ENCODE assay signal across 19 mouse cellular contexts in the genomic region with DNA sequence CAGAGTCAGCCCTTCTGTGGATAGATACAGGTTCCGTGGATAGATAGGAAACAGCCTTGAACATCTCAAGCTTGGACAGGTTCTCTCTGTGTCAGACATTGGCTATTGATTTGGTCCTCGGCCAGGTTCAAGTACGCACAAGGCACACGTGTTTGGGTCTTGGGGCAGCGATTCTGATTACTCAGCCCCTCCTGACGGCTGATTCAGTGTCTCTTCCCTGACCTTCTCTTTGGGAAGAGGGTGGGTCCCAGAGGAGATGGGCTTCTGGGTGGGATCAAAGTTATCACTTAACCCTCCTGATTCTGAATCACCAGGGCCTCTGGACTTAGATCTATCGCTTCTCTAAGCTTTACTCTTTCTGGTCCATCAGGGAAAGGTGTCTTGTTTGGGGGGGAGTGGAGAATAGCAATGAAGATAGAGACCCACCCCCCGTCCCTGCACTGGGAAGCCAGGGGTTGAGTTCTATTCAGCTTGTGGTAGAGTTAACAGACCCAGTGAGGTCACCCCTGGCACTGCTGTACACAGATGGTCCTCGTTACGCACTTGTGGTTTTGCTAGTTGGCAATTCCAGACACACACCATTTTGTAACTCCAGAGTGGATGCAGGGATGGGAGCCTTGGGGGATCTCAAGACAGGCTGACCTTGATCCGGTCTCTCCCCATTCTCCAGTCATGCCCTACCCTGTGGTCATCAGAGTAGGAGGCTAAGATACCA. TPM values are rescaled to one million over a fixed set of nuclear protein-coding genes. Genes with fewer than 3 reads are reported as not detected.
DNase-seq lines count a peak whose midpoint lies in the region; ATAC-seq and TF ChIP-seq lines count a peak whose summit lies in the region.
"Had no signal": no experiment of that assay in that cellular context is flagged by ENCODE, and none has a peak within 500 bp of the region (broad histone marks: within the 10 kb centered on the region; RNA-seq: fewer than 3 reads in every experiment).

No protein-coding gene starts in this region.

- DNase-seq in adrenal gland, postnatal 14 days, result peak; percentile 39
- no peak for DNase-seq in adrenal gland, adult 18-20 months (ENCODE audit: low spot score in 2 of 2)
- peak; percentile 35 for DNase-seq in limb, embryonic 14.5 days (ENCODE audit: low spot score)
- DNase-seq in limb, embryonic 10.5 days (ENCODE audit: low spot score), result no peak
- DNase-seq in right cerebral cortex, postnatal 36 days (ENCODE audit: low spot score in 2 of 2), result no peak
- DNase-seq in kidney, postnatal 4 days, result no peak
- DNase-seq: B cell, adult 2 months; cerebellum, postnatal 14 days; kidney, postnatal 36 days; layer of hippocampus, adult 9-11 months; thymus, postnatal 36 days had no signal

- peaks cover 4% of the 10 kb centered on the region; the same call in 1 of the 2 replicates for H3K4me1 ChIP-seq in limb, embryonic 14.5 days (ENCODE audit: control insufficient read depth, insufficient read depth, low read length)
- no peaks in the 10 kb centered on the region for H3K4me1 ChIP-seq in limb, embryonic 10.5 days
- peaks cover 12% of the 10 kb centered on the region for H3K4me1 ChIP-seq in embryonic facial prominence, embryonic 15.5 days
- H3K4me1 ChIP-seq: hindbrain, embryonic 13.5 days had no signal

- H3K27me3 ChIP-seq in limb, embryonic 14.5 days (ENCODE audit: control insufficient read depth, insufficient read depth, low read length), result no peaks in the 10 kb centered on the region
- no peaks in the 10 kb centered on the region for H3K27me3 ChIP-seq in limb, embryonic 10.5 days (ENCODE audit: low read depth, poor library complexity, severe bottlenecking)
- no peaks in the 10 kb centered on the region for H3K27me3 ChIP-seq in embryonic facial prominence, embryonic 15.5 days
- no peaks in the 10 kb centered on the region for H3K27me3 ChIP-seq in myocyte (ENCODE audit: control insufficient read depth, insufficient read depth, insufficient read length)
- H3K27me3 ChIP-seq: hindbrain, embryonic 13.5 days; limb, embryonic 12.5 days had no signal

- no peak overlapping the region for H3K9ac ChIP-seq in limb, embryonic 14.5 days (ENCODE audit: low read depth, low read length, severe bottlenecking)
- no peak overlapping the region for H3K9ac ChIP-seq in embryonic facial prominence, embryonic 15.5 days
- H3K9ac ChIP-seq: hindbrain, embryonic 13.5 days; limb, embryonic 12.5 days; liver, embryonic 14.5 days had no signal

- no peak overlapping the region for H3K27ac ChIP-seq in limb, embryonic 14.5 days (replicated peaks; ENCODE audit: low read depth, low read length)
- H3K27ac ChIP-seq in limb, embryonic 10.5 days, result no peak overlapping the region
- peak overlapping the region; percentile 2; the same call in 1 of the 2 replicates for H3K27ac ChIP-seq in embryonic facial prominence, embryonic 15.5 days (replicated peaks)
- H3K27ac ChIP-seq: hindbrain, embryonic 13.5 days; limb, embryonic 12.5 days; liver, embryonic 14.5 days had no signal

- H3ac ChIP-seq in myocyte (ENCODE audit: control insufficient read depth, insufficient read length), result no peak overlapping the region

- H3K36me3 ChIP-seq in limb, embryonic 14.5 days (ENCODE audit: control insufficient read depth, insufficient read depth, low read length), result peaks cover 93% of the 10 kb centered on the region
- H3K36me3 ChIP-seq in limb, embryonic 10.5 days, result peaks cover 99% of the 10 kb centered on the region
- peaks cover 70% of the 10 kb centered on the region for H3K36me3 ChIP-seq in embryonic facial prominence, embryonic 15.5 days
- no peaks in the 10 kb centered on the region for H3K36me3 ChIP-seq in myocyte (ENCODE audit: control insufficient read depth, insufficient read depth)

- WGBS in limb, embryonic 14.5 days, result 75% methylated on average over 11 of the region's 11 CpGs
- 86% methylated on average over 11 of the region's 11 CpGs for WGBS in limb, embryonic 10.5 days
- WGBS in embryonic facial prominence, embryonic 15.5 days, result 56% methylated on average over 11 of the region's 11 CpGs

- no peak overlapping the region for H3K4me3 ChIP-seq in limb, embryonic 14.5 days (replicated peaks; ENCODE audit: low read length)
- no peak overlapping the region for H3K4me3 ChIP-seq in limb, embryonic 10.5 days
- no peak overlapping the region for H3K4me3 ChIP-seq in embryonic facial prominence, embryonic 15.5 days (replicated peaks)
- H3K4me3 ChIP-seq in myocyte, result no peak overlapping the region
- H3K4me3 ChIP-seq: hindbrain, embryonic 13.5 days; limb, embryonic 12.5 days had no signal

- no peak overlapping the region for H3K4me2 ChIP-seq in limb, embryonic 14.5 days (replicated peaks; ENCODE audit: low read depth, low read length, severe bottlenecking)
- no peak overlapping the region for H3K4me2 ChIP-seq in embryonic facial prominence, embryonic 15.5 days (replicated peaks)
- peak overlapping the region; percentile 53 for H3K4me2 ChIP-seq in myocyte (ENCODE audit: low read depth)
- H3K4me2 ChIP-seq: heart, embryonic 11.5 days; hindbrain, embryonic 13.5 days; limb, embryonic 12.5 days; midbrain, embryonic 11.5 days had no signal

- H3K79me2 ChIP-seq in myocyte (ENCODE audit: control insufficient read depth, insufficient read depth), result no peaks in the 10 kb centered on the region

- no peak for TF ChIP-seq POLR2A in limb, embryonic 14.5 days (IDR thresholded peaks at IDR 0.05; ENCODE audit: borderline replicate concordance, extremely low read depth, insufficient read depth, insufficient read length)
- TF ChIP-seq POLR2A in myocyte (IDR thresholded peaks at IDR 0.05; ENCODE audit: insufficient read length, low read depth), result no peak

- ATAC-seq in limb, embryonic 14.5 days (ENCODE audit: low FRiP score, low read depth), result no peak
- peak; percentile 74 for ATAC-seq in embryonic facial prominence, embryonic 15.5 days (ENCODE audit: insufficient number of reproducible peaks, low FRiP score, low TSS enrichment, low read depth)
- ATAC-seq: forebrain, embryonic 16.5 days had no signal

- H3K9me3 ChIP-seq in limb, embryonic 14.5 days (ENCODE audit: control insufficient read depth, low read length), result no peaks in the 10 kb centered on the region
- H3K9me3 ChIP-seq in limb, embryonic 10.5 days (replicated peaks), result no peaks in the 10 kb centered on the region
- no peaks in the 10 kb centered on the region for H3K9me3 ChIP-seq in embryonic facial prominence, embryonic 15.5 days (replicated peaks)
- H3K9me3 ChIP-seq: hindbrain, embryonic 13.5 days; limb, embryonic 12.5 days had no signal

TF ChIP-seq in myocyte, 11 proteins besides CTCF, POLR2A, EP300 and RAD21:
- TF ChIP-seq SRF (IDR thresholded peaks at IDR 0.05; ENCODE audit: control insufficient read depth, insufficient read length, low read depth) (no peak), E2F4 (IDR thresholded peaks at IDR 0.05; ENCODE audit: insufficient read depth) (no peak), USF1 (IDR thresholded peaks at IDR 0.05; ENCODE audit: low read depth) (no peak), MYOG (IDR thresholded peaks at IDR 0.05; ENCODE audit: control insufficient read depth in 1 of 3, insufficient read depth in 1 of 3, insufficient read length in 2 of 3, low read depth in 2 of 3) (no peak), POLR2AphosphoS2 (IDR thresholded peaks at IDR 0.05; ENCODE audit: insufficient read length, low read depth) (no peak), MYOD1 (IDR thresholded peaks at IDR 0.05; ENCODE audit: control insufficient read depth in 1 of 3, insufficient read length in 2 of 3, low read depth in 2 of 3) (no peak), TCF12 (IDR thresholded peaks at IDR 0.05; ENCODE audit: insufficient read depth, poor library complexity, severe bottlenecking) (no peak), MAX (IDR thresholded peaks at IDR 0.05; ENCODE audit: low read depth) (no peak), TCF3 (IDR thresholded peaks at IDR 0.05; ENCODE audit: insufficient read length, low read depth) (no peak)

RNA-seq across cellular contexts. Expression of a gene that starts 7.9 kb away (rescaled TPM):
- 50.8 and 60.4 TPM in 2 replicates for total RNA-seq in adrenal gland, postnatal 14 days (2021)
- total RNA-seq in adrenal gland, adult 18-20 months (2021), result 10 to 100 TPM; 18.1 to 46.2 TPM
- polyA plus RNA-seq in limb, embryonic 14.5 days (2012; rRNA removed), result 295 and 361 TPM in 2 replicates
- polyA plus RNA-seq in limb, embryonic 14.5 days (2014; fragmentation: Nextera tagmentation; extraction: Ambion mirVana), result 338 and 372 TPM in 2 replicates
- polyA plus RNA-seq in limb, embryonic 10.5 days (2016; fragmentation: Nextera tagmentation; extraction: Ambion mirVana), result 220 and 238 TPM in 2 replicates
- polyA plus RNA-seq in embryonic facial prominence, embryonic 15.5 days (2015; fragmentation: Nextera tagmentation; extraction: Ambion mirVana), result 350 and 362 TPM in 2 replicates
- 78.8 TPM for polyA plus RNA-seq in myocyte (2012; fragmentation: generic; extraction: Trizol)

RNA-seq across cellular contexts. Expression of a gene that starts 20.2 kb away (rescaled TPM):
- 2.8 TPM in 2 replicates for total RNA-seq in adrenal gland, postnatal 14 days (2021)
- total RNA-seq in adrenal gland, adult 18-20 months (2021), result 10 to 100 TPM in 1 of 2 experiments, 1 to 10 TPM in 1; 2.0 to 16.3 TPM
- 10.6 and 11.2 TPM in 2 replicates for polyA plus RNA-seq in limb, embryonic 14.5 days (2012; rRNA removed)
- polyA plus RNA-seq in limb, embryonic 14.5 days (2014; fragmentation: Nextera tagmentation; extraction: Ambion mirVana), result 13.7 and 14.7 TPM in 2 replicates
- 6.0 and 7.8 TPM in 2 replicates for polyA plus RNA-seq in limb, embryonic 10.5 days (2016; fragmentation: Nextera tagmentation; extraction: Ambion mirVana)
- polyA plus RNA-seq in embryonic facial prominence, embryonic 15.5 days (2015; fragmentation: Nextera tagmentation; extraction: Ambion mirVana), result 17.8 and 19.5 TPM in 2 replicates
- 0.08 TPM for polyA plus RNA-seq in myocyte (2012; fragmentation: generic; extraction: Trizol)

Comparison
In these comparisons a context has a peak if more than half of its experiments do, and no peak if none do; other contexts are left out.
1. DNase-seq: peak in adrenal gland, postnatal 14 days (single experiment) and limb, embryonic 14.5 days (single experiment); none in adrenal gland, adult 18-20 months (0 of 2), limb, embryonic 10.5 days (single experiment), right cerebral cortex, postnatal 36 days (0 of 2) and kidney, postnatal 4 days (0 of 2).